Mouse (Mus musculus) hindbrain, embryonic 10.5 days (tissue): ENCODE data around the gene Pmm2. TPM values are rescaled to one million over a fixed set of nuclear protein-coding genes. Genes with fewer than 3 reads are reported as not detected.

Experiments
- DNase-seq: peaks from one replicate; pipeline ENCODE4 v3.0.0-alpha.2; 2017; ENCODE audit warnings: low spot score
- H3K27ac ChIP-seq: fragments of 300-500 bp; sonication (generic); 2 replicates; pipeline ENCODE4 v1.5.1; 2016; ENCODE audit warnings: mild to moderate bottlenecking, moderate library complexity
- H3K27me3 ChIP-seq: fragments of 300-500 bp; sonication (generic); 2 replicates; pipeline ENCODE4 v1.6.1; 2016; ENCODE audit warnings: mild to moderate bottlenecking; ENCODE audit not compliant: poor library complexity, insufficient read depth, severe bottlenecking
- H3K36me3 ChIP-seq: fragments of 300-500 bp; sonication (generic); 2 replicates; pipeline ENCODE4 v1.6.1; 2016; ENCODE audit warnings: mild to moderate bottlenecking, moderate library complexity
- H3K4me1 ChIP-seq: fragments of 300-500 bp; sonication (generic); replicated peaks from 2 replicates; pipeline ENCODE4 v1.6.1; 2016; ENCODE audit warnings: mild to moderate bottlenecking
- H3K4me3 ChIP-seq: fragments of 300-500 bp; sonication (generic); 2 replicates; pipeline ENCODE4 v1.5.1; 2016; ENCODE audit warnings: mild to moderate bottlenecking, moderate library complexity
- H3K9me3 ChIP-seq: fragments of 300-500 bp; sonication (generic); 2 replicates; pipeline ENCODE4 v1.6.1; 2016; ENCODE audit warnings: mild to moderate bottlenecking, moderate library complexity
- WGBS: fragments of 180-500 bp; shearing (Covaris S2); methylation state at CpG from one replicate; pipeline ENCODE4 v1.1.7; 2016; 5-methylcytosine and 5-hydroxymethylcytosine counted together
- polyA plus RNA-seq: library from polyadenylated mRNA; unstranded; fragments of >200 nt; fragmentation: Nextera tagmentation; extraction: Ambion mirVana; gene quantifications from 2 replicates; pipeline ENCODE4 v1.2.1, GENCODE M21; 2016

The Pmm2 gene
- polyA plus RNA-seq, result 45.3 and 48.9 TPM in 2 replicates

GRCm38 (mm10) chr16:8637217-8638051 lies at the start of gene Pmm2, which contains the start of gene Tmem186:
Gene Pmm2, plus strand, starts transcription at chr16:8637674.
Gene Tmem186, minus strand, starts transcription at chr16:8637712.
- peaks cover 45% of the 10 kb centered on the region for H3K36me3 ChIP-seq
- WGBS, result under 1% methylated on average over 59 of the region's 59 CpGs
- DNase-seq, result peak; percentile 86
- H3K9me3 ChIP-seq, result no peaks in the 10 kb centered on the region
- no peaks in the 10 kb centered on the region for H3K27me3 ChIP-seq
- H3K4me3 ChIP-seq, result peak within 1 kb of the TSS; percentile 89
- H3K27ac ChIP-seq, result peak within 1 kb of the TSS; percentile 95
- peaks cover 24% of the 10 kb centered on the region for H3K4me1 ChIP-seq

DNA sequence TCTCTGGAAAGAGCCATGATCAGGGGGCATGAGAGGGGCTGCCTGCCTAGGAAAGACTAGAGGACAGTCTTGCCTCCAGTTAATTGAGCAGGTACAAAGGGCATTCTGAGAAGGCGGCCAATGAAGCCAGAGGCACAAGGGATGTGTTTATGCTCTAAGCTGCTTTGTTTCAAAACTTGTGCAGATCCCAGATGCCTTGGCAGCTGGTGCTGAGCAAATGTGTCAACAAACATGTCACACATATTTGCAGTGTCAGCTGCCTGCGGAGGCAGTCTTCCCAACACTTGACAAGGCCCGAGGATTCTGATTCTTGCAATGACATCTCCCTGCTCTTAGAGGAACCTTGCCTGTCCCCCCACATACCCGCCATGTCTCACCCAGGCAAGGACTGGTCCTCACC lies 42.1 kb upstream of the Pmm2 start:
- 70% methylated on average over 4 of the region's 4 CpGs for WGBS
- Histone ChIP-seq H3K27ac (no peak overlapping the region), H3K27me3 (no peaks in the 10 kb centered on the region), H3K4me1 (0 out of 2 replicates have a peak, but pooled peaks cover 8% of the 10 kb centered on the region), H3K4me3 (no peak overlapping the region), H3K36me3 (no peaks in the 10 kb centered on the region), H3K9me3 (no peaks in the 10 kb centered on the region)
- DNase-seq, result no peak

- H3K27me3 ChIP-seq, result no peaks in the 10 kb centered on the region
- H3K4me1 ChIP-seq, result 0 out of 2 replicates have a peak, but pooled peaks cover 8% of the 10 kb centered on the region
- no peak overlapping the region for H3K4me3 ChIP-seq
- no peak overlapping the region for H3K27ac ChIP-seq
- WGBS, result 71% methylated on average over 4 of the region's 4 CpGs
- H3K36me3 ChIP-seq, result no peaks in the 10 kb centered on the region
- no peaks in the 10 kb centered on the region for H3K9me3 ChIP-seq
- DNase-seq, result no peak
Observed at GRCm38 (mm10) chr16:8596336-8596735, 41.1 kb upstream of the Pmm2 start.

DNA sequence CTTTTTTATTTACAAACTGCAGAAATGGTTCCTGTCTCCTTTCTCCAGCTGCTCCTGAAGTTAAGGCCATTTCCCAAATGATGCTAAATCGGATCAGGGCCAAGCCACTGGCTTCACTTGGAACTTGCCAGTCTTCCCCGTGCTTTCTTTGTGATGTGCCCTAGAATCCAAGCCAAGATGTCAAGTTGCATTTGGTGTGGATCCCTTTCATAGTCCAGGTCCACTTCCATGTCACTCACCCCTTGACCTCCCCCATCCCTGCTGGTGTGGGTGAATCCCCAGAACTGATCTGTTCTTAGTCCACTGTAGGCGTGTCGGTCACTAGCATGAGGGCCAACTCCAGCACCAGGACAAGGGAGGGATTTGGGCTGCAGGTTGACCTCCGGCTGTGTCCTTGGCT lies 40.0 kb upstream of the Pmm2 start:
- Histone ChIP-seq H3K4me3 (no peak overlapping the region), H3K36me3 (no peaks in the 10 kb centered on the region), H3K9me3 (no peaks in the 10 kb centered on the region), H3K4me1 (0 out of 2 replicates have a peak, but pooled peaks cover 8% of the 10 kb centered on the region), H3K27me3 (no peaks in the 10 kb centered on the region), H3K27ac (no peak overlapping the region)
- 88% methylated on average over 5 of the region's 5 CpGs for WGBS
- no peak for DNase-seq

- H3K27ac ChIP-seq, result no peak overlapping the region
- no peaks in the 10 kb centered on the region for H3K9me3 ChIP-seq
- 90% methylated on average over 3 of the region's 3 CpGs for whole genome bisulfite sequencing
- H3K36me3 ChIP-seq, result 0 out of 2 replicates have a peak, but pooled peaks cover 2% of the 10 kb centered on the region
- no peaks in the 10 kb centered on the region for H3K27me3 ChIP-seq
- no peaks in the 10 kb centered on the region for H3K4me1 ChIP-seq
- DNase-seq, result no peak
- no peak overlapping the region for H3K4me3 ChIP-seq
Observed at GRCm38 (mm10) chr16:8603789-8604188, 33.7 kb upstream of the Pmm2 start.

DNA sequence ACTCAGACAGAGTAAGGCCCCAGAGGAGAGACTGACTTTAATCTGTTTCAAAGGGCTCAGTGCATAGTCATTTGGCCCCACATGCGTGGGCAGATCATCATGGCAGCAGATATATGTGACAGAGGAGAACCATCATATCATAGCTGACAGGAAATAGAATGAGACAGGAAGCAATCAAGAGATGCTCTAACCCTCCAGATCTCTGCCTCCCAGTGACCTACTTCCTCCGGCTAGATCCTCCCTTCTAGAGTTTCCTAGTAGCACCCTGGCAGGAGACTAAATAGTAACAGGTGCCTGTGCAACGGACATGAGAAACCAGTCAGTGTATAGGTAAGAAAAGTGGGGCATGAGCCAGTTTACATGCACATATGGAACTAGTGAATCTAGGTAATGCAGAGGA lies 27.1 kb upstream of the Pmm2 start:
- Histone ChIP-seq H3K4me3 (no peak overlapping the region), H3K27ac (no peak overlapping the region), H3K9me3 (no peaks in the 10 kb centered on the region), H3K36me3 (0 out of 2 replicates have a peak, but pooled peaks cover 2% of the 10 kb centered on the region), H3K27me3 (peaks cover 31% of the 10 kb centered on the region), H3K4me1 (no peaks in the 10 kb centered on the region)
- no peak for DNase-seq
- 78% methylated on average over 3 of the region's 3 CpGs for WGBS

GRCm38 (mm10) chr16:8612214-8613005 lies 25.1 kb upstream of the Pmm2 start:
- no peaks in the 10 kb centered on the region for H3K9me3 ChIP-seq
- DNase-seq, result no peak
- no peaks in the 10 kb centered on the region for H3K4me1 ChIP-seq
- no peak overlapping the region for H3K4me3 ChIP-seq
- peaks cover 49% of the 10 kb centered on the region for H3K27me3 ChIP-seq
- H3K36me3 ChIP-seq, result no peaks in the 10 kb centered on the region
- 90% methylated on average over 8 of the region's 8 CpGs for WGBS
- H3K27ac ChIP-seq, result no peak overlapping the region

DNA sequence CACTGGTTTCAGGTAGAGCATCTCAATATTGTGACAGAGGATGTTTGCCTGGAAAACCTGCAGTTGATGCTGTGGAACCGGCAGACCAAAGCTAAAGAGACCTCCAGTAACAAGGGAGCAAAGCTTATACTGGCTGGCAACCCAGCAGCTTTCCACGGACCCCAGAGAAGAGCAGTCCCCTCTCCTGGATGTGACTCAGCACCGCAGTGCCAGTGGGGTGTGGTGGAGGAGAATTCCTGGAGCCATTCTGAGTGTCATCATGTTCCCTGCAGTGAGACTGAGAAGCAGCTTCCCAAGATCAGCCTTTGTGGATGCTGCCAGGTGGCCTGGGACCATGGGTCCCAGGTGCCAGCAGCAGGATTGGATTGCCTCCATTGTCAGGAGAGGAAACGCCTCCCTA lies 24.4 kb upstream of the Pmm2 start:
- Histone ChIP-seq H3K27me3 (peaks cover 55% of the 10 kb centered on the region), H3K27ac (no peak overlapping the region), H3K4me1 (no peaks in the 10 kb centered on the region), H3K36me3 (no peaks in the 10 kb centered on the region), H3K9me3 (no peaks in the 10 kb centered on the region), H3K4me3 (no peak overlapping the region)
- 82% methylated on average over 4 of the region's 4 CpGs for WGBS
- DNase-seq, result no peak

DNA sequence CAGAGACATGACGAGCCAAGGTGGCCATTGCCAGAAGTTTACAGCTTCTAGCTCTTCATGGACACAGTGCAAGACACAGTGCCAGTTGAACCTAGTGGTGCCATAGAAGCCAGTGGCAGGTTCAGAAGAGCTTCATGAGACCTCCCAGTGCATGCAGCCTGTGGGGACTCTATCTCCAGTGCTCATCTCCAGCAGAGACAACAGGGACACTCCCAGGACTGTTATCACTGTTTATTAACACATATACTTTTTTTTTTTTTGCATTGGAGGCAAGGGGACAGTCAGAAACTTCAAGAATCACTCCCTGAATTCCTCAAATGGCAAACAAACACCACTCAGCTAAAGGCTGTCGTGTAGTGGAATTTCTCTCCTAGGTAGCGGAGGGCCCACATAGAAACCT lies 24.0 kb upstream of the Pmm2 start:
- Histone ChIP-seq H3K4me1 (no peaks in the 10 kb centered on the region), H3K27me3 (peaks cover 59% of the 10 kb centered on the region), H3K9me3 (no peaks in the 10 kb centered on the region), H3K27ac (no peak overlapping the region), H3K4me3 (no peak overlapping the region), H3K36me3 (no peaks in the 10 kb centered on the region)
- 89% methylated on average over 3 of the region's 3 CpGs for WGBS
- no peak for DNase-seq

DNA sequence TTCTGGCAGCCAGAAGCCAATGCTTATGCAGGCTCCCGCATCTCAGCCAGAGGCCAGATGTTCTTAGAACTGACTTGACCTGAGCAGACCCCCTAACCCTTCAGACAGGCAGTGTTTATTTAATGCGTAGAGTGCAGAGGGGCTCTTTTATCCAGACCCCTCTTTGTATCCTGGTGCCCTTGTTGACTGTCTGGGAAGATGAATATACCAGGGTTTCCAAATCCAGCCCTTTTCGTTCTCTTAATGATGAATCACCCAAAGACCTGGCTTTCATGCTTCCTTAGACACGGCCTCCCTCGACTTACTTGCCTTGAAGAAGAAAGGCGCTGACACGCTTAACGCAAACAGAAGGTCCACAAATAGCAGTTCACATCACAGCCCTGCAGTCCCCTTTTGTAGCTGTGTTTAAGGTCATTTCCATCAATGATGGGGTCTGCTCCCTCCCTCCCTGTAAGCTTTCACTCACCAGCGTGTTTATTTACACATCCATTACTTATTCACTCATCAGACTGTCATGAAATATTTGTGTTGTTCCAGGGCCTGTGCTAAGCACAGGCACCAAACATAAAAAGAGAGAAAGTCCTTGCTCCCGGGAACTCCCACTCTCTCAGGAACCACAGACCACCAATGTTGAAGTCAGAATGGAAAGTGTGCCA lies 17.7 kb upstream of the Pmm2 start:
- peaks cover 15% of the 10 kb centered on the region; the same call in 1 of the 2 replicates for H3K36me3 ChIP-seq
- 23% methylated on average over 10 of the region's 10 CpGs for WGBS
- peaks cover 22% of the 10 kb centered on the region for H3K4me1 ChIP-seq
- no peaks in the 10 kb centered on the region; the same call in 1 of the 2 replicates for H3K9me3 ChIP-seq
- peaks cover 76% of the 10 kb centered on the region for H3K27me3 ChIP-seq
- H3K4me3 ChIP-seq, result no peak overlapping the region
- peak; percentile 45 for DNase-seq
- no peak overlapping the region for H3K27ac ChIP-seq

GRCm38 (mm10) chr16:8620315-8621115 lies 17.0 kb upstream of the Pmm2 start:
- Histone ChIP-seq H3K9me3 (no peaks in the 10 kb centered on the region; the same call in 1 of the 2 replicates), H3K27ac (no peak overlapping the region), H3K27me3 (peaks cover 69% of the 10 kb centered on the region), H3K4me3 (no peak overlapping the region), H3K4me1 (peaks cover 22% of the 10 kb centered on the region), H3K36me3 (peaks cover 15% of the 10 kb centered on the region; the same call in 1 of the 2 replicates)
- 80% methylated on average over 16 of the region's 16 CpGs for WGBS
- no peak for DNase-seq

DNA sequence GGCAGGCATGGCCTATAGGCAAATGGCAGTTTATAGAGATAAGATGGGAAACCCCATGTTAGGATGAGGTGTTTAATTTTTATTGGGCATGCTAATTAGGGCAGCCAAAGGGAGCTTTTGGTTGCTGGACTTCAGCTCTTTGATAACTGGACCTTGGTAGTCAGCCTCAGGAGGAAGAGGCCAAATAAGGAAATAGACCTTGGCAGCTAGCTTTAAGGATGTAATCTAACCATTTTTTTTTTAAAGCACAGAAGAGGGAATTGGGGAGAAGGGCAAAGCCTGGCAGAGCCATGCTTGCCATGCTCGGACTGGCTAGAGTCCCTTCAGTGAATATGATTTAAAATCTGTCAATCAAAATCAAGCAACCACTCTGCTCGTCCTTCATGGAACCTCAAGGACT lies 7.1 kb upstream of the Pmm2 start:
- peaks cover 41% of the 10 kb centered on the region for H3K36me3 ChIP-seq
- 92% methylated on average over 2 of the region's 2 CpGs for WGBS
- H3K4me3 ChIP-seq, result no peak overlapping the region
- DNase-seq, result no peak
- H3K27me3 ChIP-seq, result no peaks in the 10 kb centered on the region
- H3K9me3 ChIP-seq, result no peaks in the 10 kb centered on the region
- H3K27ac ChIP-seq, result no peak overlapping the region
- H3K4me1 ChIP-seq, result no peaks in the 10 kb centered on the region
